Mouse (Mus musculus) right cerebral cortex, postnatal 10 days (tissue): ENCODE measurements around the gene Mrgpra2a.
"Not testable (repeated sequence)": the region's sequence is repeated elsewhere in the genome, so short reads cannot be mapped to it uniquely, and the experiment has no call there.

Experiments used
- DNase-seq, 2 experiments: peaks; one replicate each; pipeline ENCODE4 v3.0.0; 2021; ENCODE audit warnings: low spot score in 2 of 2

Gene Mrgpra2a

GRCm38 (mm10) chr7:47452015-47452414 lies at the start of gene Mrgpra2a:
TSS of gene Mrgpra2a (minus strand) at chr7:47452139.
- not testable (repeated sequence) for DNase-seq

GRCm38 (mm10) chr7:47491266-47491665 lies 39.3 kb upstream of the Mrgpra2a start:
- not testable (repeated sequence) for DNase-seq

- not testable (repeated sequence) for DNase-seq
These were observed 37.5 kb upstream of the Mrgpra2a start for GRCm38 (mm10) chr7:47489438-47489837.

GRCm38 (mm10) chr7:47483181-47483580 lies 31.2 kb upstream of the Mrgpra2a start:
- DNase-seq: not testable (repeated sequence)

- DNase-seq: not testable (repeated sequence)
These were observed 22.0 kb upstream of the Mrgpra2a start for GRCm38 (mm10) chr7:47473904-47474303.

GRCm38 (mm10) chr7:47465278-47465981 lies 13.5 kb upstream of the Mrgpra2a start:
- not testable (repeated sequence) for DNase-seq

GRCm38 (mm10) chr7:47445729-47446128 lies 6.2 kb downstream of the Mrgpra2a start:
- not testable (repeated sequence) for DNase-seq

- DNase-seq: not testable (repeated sequence)
These were observed 15.5 kb downstream of the Mrgpra2a start for GRCm38 (mm10) chr7:47436463-47436862.

GRCm38 (mm10) chr7:47427815-47428508 lies 24.0 kb downstream of the Mrgpra2a start:
- not testable (repeated sequence) for DNase-seq

- DNase-seq: no peak
These were observed 41.3 kb downstream of the Mrgpra2a start for GRCm38 (mm10) chr7:47410602-47411001.

- DNase-seq: no peak
These were observed 42.4 kb downstream of the Mrgpra2a start for GRCm38 (mm10) chr7:47409545-47409944.

GRCm38 (mm10) chr7:47401125-47401524 lies 50.8 kb downstream of the Mrgpra2a start:
- DNase-seq: no peak
